Mouse (Mus musculus) hindbrain, embryonic 11.5 days (tissue): ENCODE results near the gene Pfn1. TPM values are rescaled to one million over a fixed set of nuclear protein-coding genes. Genes with fewer than 3 reads are reported as not detected.
A peak's percentile ranks its signal among the peaks of the same experiment; 100 is the strongest.

Source experiments
- ATAC-seq: fragments of 200-750 bp; cut with Nextera tagmentation; 2 replicates; pipeline ENCODE4 v1.8.0; 2017; ENCODE audit warnings: mild to moderate bottlenecking, moderate TSS enrichment, moderate library complexity; ENCODE audit not compliant: low FRiP score
- DNase-seq: peaks from one replicate; pipeline ENCODE4 v3.0.0-alpha.2; 2015; ENCODE audit warnings: low spot score
- H3K27ac ChIP-seq: fragments of 300-500 bp; sonication (generic); 2 replicates; pipeline ENCODE4 v1.5.1; 2014; ENCODE audit warnings: mild to moderate bottlenecking, low read depth, low read length
- H3K27me3 ChIP-seq: fragments of 300-500 bp; sonication (generic); 2 replicates; pipeline ENCODE4 v1.6.1; 2014; ENCODE audit warnings: mild to moderate bottlenecking, low read length, moderate library complexity, mixed read lengths; ENCODE audit not compliant: control insufficient read depth, insufficient read depth
- H3K36me3 ChIP-seq: fragments of 300-500 bp; sonication (generic); 2 replicates; pipeline ENCODE4 v1.6.1; 2014; ENCODE audit warnings: mild to moderate bottlenecking, low read length, moderate library complexity, mixed read lengths; ENCODE audit not compliant: control insufficient read depth, insufficient read depth
- H3K4me1 ChIP-seq: fragments of 300-500 bp; sonication (generic); replicated peaks from 2 replicates; pipeline ENCODE4 v1.6.1; 2014; ENCODE audit warnings: low read length, mixed read lengths; ENCODE audit not compliant: control insufficient read depth, insufficient read depth
- H3K4me2 ChIP-seq: fragments of 300-500 bp; sonication (generic); replicated peaks from 2 replicates; pipeline ENCODE4 v1.6.1; 2014; ENCODE audit warnings: mild to moderate bottlenecking, low read depth, low read length
- H3K4me3 ChIP-seq: fragments of 300-500 bp; sonication (generic); 2 replicates; pipeline ENCODE4 v1.5.1; 2014; ENCODE audit warnings: low read depth, low read length
- H3K9ac ChIP-seq: fragments of 300-500 bp; sonication (generic); 2 replicates; pipeline ENCODE4 v1.6.1; 2014; ENCODE audit warnings: low read depth, low read length
- H3K9me3 ChIP-seq: fragments of 300-500 bp; sonication (generic); 2 replicates; pipeline ENCODE4 v1.6.1; 2016; ENCODE audit warnings: low read length; ENCODE audit not compliant: control insufficient read depth
- WGBS: fragments of 180-500 bp; shearing (Covaris S2); extraction: QIAGEN DNeasy Blood & Tissue Kit; methylation state at CpG from one replicate; pipeline ENCODE4 v1.1.7; 2014; 5-methylcytosine and 5-hydroxymethylcytosine counted together
- polyA plus RNA-seq: library from polyadenylated mRNA; unstranded; fragments of >200 nt; fragmentation: Nextera tagmentation; extraction: Ambion mirVana; gene quantifications from 2 replicates; pipeline ENCODE4 v1.2.1, GENCODE M21; 2014

The Pfn1 gene
- polyA plus RNA-seq, 1 experiment from 2014 or later, result 1,523 TPM

GRCm38 (mm10) chr11:70669582-70670345, 15.3 kb upstream of the Pfn1 start:
- Histone ChIP-seq H3K9ac (peak overlapping the region; percentile 55), H3K27ac (peak overlapping the region; percentile 75), H3K4me1 (peaks cover 5% of the 10 kb centered on the region; the same call in 1 of the 2 replicates), H3K4me3 (peak overlapping the region; percentile 40), H3K9me3 (no peaks in the 10 kb centered on the region), H3K36me3 (no peaks in the 10 kb centered on the region), H3K4me2 (peak overlapping the region; percentile 48), H3K27me3 (no peaks in the 10 kb centered on the region)
- WGBS, result under 1% methylated on average over 31 of the region's 31 CpGs
- ATAC-seq (peak; percentile 61), DNase-seq (peak; percentile 84)

- WGBS, result under 1% methylated on average over 44 of the region's 44 CpGs
- Histone ChIP-seq H3K36me3 (peaks cover 4% of the 10 kb centered on the region), H3K27ac (peak within 1 kb of the TSS; percentile 80), H3K9ac (peak within 1 kb of the TSS; percentile 55), H3K4me1 (peaks cover 3% of the 10 kb centered on the region; the same call in 1 of the 2 replicates), H3K27me3 (no peaks in the 10 kb centered on the region), H3K9me3 (no peaks in the 10 kb centered on the region), H3K4me2 (peak within 1 kb of the TSS; percentile 48), H3K4me3 (peak within 1 kb of the TSS; percentile 40)
- DNase-seq (peak; percentile 96), ATAC-seq (peak; percentile 96)
These were observed 14.5 kb upstream of the Pfn1 start, which contains the start of gene Spag7 for GRCm38 (mm10) chr11:70668771-70669505. TSS of gene Spag7 (minus strand) at chr11:70669416.

- ATAC-seq, result peak; percentile 55; the same call in 1 of the 2 replicates
- H3K4me3 ChIP-seq, result peak overlapping the region; percentile 40
- H3K27ac ChIP-seq, result peak overlapping the region; percentile 80
- peak overlapping the region; percentile 48 for H3K4me2 ChIP-seq
- H3K36me3 ChIP-seq, result peaks cover 4% of the 10 kb centered on the region
- H3K4me1 ChIP-seq, result peaks cover 3% of the 10 kb centered on the region; the same call in 1 of the 2 replicates
- DNase-seq, result no peak
- WGBS, result 2% methylated on average over 15 of the region's 15 CpGs
- peak overlapping the region; percentile 55 for H3K9ac ChIP-seq
- H3K9me3 ChIP-seq, result no peaks in the 10 kb centered on the region
- no peaks in the 10 kb centered on the region for H3K27me3 ChIP-seq
These were observed 13.9 kb upstream of the Pfn1 start for GRCm38 (mm10) chr11:70668335-70668770.

GRCm38 (mm10) chr11:70667271-70668150, 13.1 kb upstream of the Pfn1 start:
- Histone ChIP-seq H3K4me2 (peak overlapping the region; percentile 48), H3K27me3 (no peaks in the 10 kb centered on the region), H3K4me3 (peak overlapping the region; percentile 40), H3K9me3 (no peaks in the 10 kb centered on the region), H3K4me1 (peaks cover 3% of the 10 kb centered on the region; the same call in 1 of the 2 replicates), H3K27ac (no peak overlapping the region), H3K36me3 (peaks cover 4% of the 10 kb centered on the region), H3K9ac (peak overlapping the region; percentile 55)
- ATAC-seq (no peak), DNase-seq (no peak)
- WGBS, result 70% methylated on average over 14 of the region's 14 CpGs

GRCm38 (mm10) chr11:70666687-70667086, 12.2 kb upstream of the Pfn1 start:
- Histone ChIP-seq H3K4me2 (no peak overlapping the region), H3K27me3 (no peaks in the 10 kb centered on the region), H3K4me1 (peaks cover 3% of the 10 kb centered on the region; the same call in 1 of the 2 replicates), H3K27ac (no peak overlapping the region), H3K4me3 (no peak overlapping the region), H3K9ac (no peak overlapping the region), H3K36me3 (peaks cover 4% of the 10 kb centered on the region), H3K9me3 (no peaks in the 10 kb centered on the region)
- WGBS, result 94% methylated on average over 8 of the region's 8 CpGs
- no peak for ATAC-seq
- no peak for DNase-seq

- Histone ChIP-seq H3K9me3 (no peaks in the 10 kb centered on the region), H3K27me3 (no peaks in the 10 kb centered on the region), H3K27ac (no peak overlapping the region), H3K36me3 (peaks cover 4% of the 10 kb centered on the region), H3K4me3 (no peak overlapping the region), H3K4me1 (no peaks in the 10 kb centered on the region; the same call in 1 of the 2 replicates), H3K4me2 (no peak overlapping the region), H3K9ac (no peak overlapping the region)
- ATAC-seq (no peak), DNase-seq (no peak)
- 96% methylated on average over 9 of the region's 9 CpGs for WGBS
These were observed 10.3 kb upstream of the Pfn1 start for GRCm38 (mm10) chr11:70664741-70665140.

GRCm38 (mm10) chr11:70663957-70664356, 9.5 kb upstream of the Pfn1 start:
- no peaks in the 10 kb centered on the region; the same call in 1 of the 2 replicates for H3K4me1 ChIP-seq
- DNase-seq (no peak), ATAC-seq (no peak)
- H3K27ac ChIP-seq, result no peak overlapping the region
- no peak overlapping the region for H3K4me3 ChIP-seq
- H3K9ac ChIP-seq, result no peak overlapping the region
- WGBS, result 96% methylated on average over 4 of the region's 6 CpGs
- H3K4me2 ChIP-seq, result no peak overlapping the region
- H3K27me3 ChIP-seq, result no peaks in the 10 kb centered on the region
- no peaks in the 10 kb centered on the region for H3K9me3 ChIP-seq
- peaks cover 4% of the 10 kb centered on the region for H3K36me3 ChIP-seq

GRCm38 (mm10) chr11:70663101-70663500, 8.7 kb upstream of the Pfn1 start:
- H3K27me3 ChIP-seq, result no peaks in the 10 kb centered on the region
- ATAC-seq (no peak), DNase-seq (no peak)
- 94% methylated on average over 8 of the region's 8 CpGs for WGBS
- H3K9ac ChIP-seq, result no peak overlapping the region
- no peaks in the 10 kb centered on the region for H3K9me3 ChIP-seq
- no peak overlapping the region for H3K27ac ChIP-seq
- no peak overlapping the region for H3K4me3 ChIP-seq
- H3K4me1 ChIP-seq, result no peaks in the 10 kb centered on the region; the same call in 1 of the 2 replicates
- peaks cover 4% of the 10 kb centered on the region for H3K36me3 ChIP-seq
- no peak overlapping the region for H3K4me2 ChIP-seq
